Mouse (Mus musculus) left cerebral cortex, postnatal 36 days (tissue): ENCODE data around the gene Ferd3l. TPM values are rescaled to one million over a fixed set of nuclear protein-coding genes. Genes with fewer than 3 reads are reported as not detected.

ENCODE experiments used
- DNase-seq, 2 experiments: peaks; one replicate each; pipeline ENCODE4 v3.0.0; 2021 to 2022; ENCODE audit warnings: low spot score in 2 of 2, mixed read lengths in 1 of 2
- intact Hi-C: fragments of 180-260 bp; cut with DNase I; formaldehyde crosslinking; loops from one replicate; pipeline ENCODE4 v1.15.1; 2025
- total RNA-seq, 2 experiments: library from RNA; stranded (reverse); gene quantifications; 2 replicates each; pipeline ENCODE4 v1.2.3; 2021

The Ferd3l gene
- total RNA-seq, 2 experiments from 2014 or later = not detected

DNA sequence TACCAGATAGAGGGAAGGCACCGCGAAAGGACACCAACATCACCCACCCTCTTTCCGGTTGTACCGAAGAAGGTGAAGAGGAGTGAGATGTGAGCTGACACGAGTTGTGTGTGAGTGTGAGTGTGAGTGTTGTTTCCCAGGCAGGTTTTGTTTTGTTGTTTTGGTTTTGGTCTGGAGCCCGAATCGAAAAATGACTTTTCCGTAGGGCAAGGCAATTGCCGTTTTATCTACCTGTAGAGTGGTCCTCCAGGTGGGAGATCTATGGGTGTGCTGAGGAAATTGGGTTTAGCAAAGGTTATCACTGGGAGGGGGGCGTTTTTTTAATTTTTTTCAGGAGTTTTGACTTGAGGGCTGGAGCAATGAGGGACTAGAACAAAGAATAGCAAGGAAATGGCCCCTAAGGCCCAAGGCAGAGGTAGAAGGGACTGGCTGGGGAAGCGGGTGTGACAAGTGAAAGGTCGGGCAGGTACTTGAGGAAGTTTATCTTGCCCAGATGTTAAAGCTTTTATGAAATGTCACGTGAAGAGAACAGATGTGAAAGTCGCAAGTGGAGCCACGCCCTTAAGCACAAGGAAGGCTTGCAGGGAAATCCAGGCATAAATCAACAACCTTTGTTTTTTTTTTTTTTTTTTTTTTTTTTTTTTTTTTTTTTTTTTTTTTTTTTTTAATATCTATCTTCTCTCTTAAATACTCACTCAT lies 35.6 kb downstream of the Ferd3l start:
- intact Hi-C loops = no loop called here

DNA sequence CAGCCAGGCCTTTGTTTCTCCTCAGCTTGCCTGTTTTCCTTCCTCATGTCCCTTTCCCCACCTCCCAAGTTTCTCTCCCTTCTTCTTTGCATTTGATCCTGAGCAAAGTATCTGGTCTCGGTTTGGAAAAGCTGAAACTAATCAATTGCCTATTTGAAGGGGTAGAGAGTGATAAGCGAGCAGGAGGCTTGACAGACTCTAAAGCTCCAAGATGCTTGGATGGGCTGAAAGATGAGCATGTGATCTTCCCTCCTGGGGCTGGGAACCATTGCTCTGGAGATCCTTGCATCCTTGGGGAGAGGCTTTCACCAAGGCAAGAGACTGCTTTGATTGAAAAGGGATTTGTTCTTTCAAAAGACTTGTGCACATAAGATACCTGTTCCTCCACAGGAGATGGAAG lies 36.2 kb downstream of the Ferd3l start:
- intact Hi-C loops = no loop called here
- DNase-seq = no peak

More for the DNA sequence above, 35.6 kb downstream of the Ferd3l start:
- no peak for DNase-seq

DNA sequence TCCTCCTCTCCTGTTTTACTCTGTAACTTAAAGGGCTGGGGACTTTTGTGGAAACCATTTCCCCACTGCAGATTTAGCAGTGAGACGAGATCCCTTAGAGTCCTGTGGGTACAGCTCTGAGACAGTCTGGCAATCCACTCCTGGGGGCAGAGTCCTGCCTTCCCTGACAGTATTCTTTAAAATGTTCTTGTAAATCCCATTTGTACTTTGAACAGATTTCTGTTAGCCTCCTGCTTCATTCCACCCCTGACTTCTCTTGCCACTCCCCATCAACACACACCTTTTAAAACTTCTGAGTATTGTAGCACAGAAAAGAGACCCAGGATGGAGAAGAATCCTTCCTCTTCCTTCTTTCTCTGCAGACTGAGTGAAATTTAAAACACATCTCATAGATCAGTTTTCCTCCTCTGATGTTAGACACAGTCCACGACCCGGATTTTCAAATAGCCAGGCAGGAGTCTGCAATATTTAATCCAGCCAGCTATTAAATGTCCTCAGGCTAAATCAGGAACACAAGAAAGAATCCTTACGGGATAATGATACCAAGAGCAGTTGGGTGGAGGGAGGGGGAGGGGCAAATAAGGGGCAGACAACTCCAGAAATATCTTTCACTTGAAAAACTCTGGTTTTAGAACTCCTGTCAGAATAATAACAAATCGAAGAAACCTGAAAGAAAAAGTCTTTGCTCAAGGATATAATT lies 37.6 kb downstream of the Ferd3l start:
- intact Hi-C loops = no loop called here
- DNase-seq = no peak

DNA sequence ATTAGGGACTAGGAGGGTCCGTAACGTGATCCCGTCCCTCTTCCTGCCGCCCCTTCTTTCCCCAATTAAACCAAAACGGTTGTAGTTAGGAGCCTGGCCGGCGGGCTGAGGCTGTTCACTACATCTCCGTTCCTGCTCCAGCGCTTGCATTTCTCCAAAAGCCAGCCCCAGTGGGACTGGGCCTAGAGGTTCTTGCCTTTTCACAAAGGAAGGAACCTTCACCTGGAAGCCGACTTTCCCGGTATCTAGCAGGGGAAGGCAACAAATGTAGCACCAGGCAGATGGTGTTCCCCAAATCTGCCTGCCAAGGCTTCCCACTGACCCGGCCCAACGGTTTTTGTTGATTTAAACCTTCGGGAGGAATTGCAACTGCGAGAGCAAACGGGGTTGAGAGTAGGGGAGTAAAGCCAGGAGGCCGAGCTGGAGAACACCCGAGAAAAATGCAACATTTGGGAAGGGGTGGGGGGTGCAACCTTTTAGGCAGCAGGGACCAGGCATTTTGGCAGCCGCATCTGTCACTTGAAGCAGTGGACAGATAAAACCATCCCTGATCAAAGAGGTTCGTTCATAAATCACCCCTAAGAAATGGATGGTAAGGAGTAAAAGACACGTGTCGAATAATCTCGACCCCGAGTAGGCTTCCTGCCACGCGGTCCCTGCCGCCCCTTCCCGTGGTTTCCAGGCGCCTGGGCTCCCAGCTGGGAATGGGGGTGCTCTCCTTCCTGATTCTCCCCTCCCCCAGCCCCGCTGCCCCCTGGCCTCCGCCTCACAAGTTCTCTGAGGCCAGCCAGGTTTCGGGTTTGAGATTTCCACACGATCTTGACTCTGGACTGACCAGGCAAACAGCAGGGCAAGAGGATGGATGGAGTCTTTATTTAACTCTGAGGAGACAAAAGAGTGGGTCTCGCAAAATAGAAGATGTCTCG lies 38.5 kb downstream of the Ferd3l start:
- peak; percentile 18 to 24 for DNase-seq
- intact Hi-C loops = no loop called here

DNA sequence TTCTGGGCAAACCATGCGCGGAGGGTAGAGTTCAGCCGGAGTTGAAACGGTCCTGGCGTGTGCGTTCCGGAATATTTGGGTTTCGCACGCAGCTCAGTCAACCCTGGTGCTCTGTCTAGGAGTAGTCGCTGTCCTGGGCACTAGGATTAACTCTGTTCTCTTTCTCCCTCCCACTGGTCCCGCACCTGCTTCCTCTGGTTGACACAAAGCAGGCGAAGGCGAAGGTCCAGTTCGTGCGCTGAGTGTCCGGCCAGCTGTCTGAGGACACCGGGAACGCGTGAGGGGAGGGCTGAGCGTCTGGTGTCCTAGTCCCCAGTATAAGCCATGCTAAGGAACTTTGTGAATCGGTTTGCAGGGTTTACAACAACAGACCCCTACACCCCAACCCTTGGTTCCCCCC lies 39.3 kb downstream of the Ferd3l start:
- DNase-seq = peak; percentile 7 to 8
- intact Hi-C loops = no loop called here

DNA sequence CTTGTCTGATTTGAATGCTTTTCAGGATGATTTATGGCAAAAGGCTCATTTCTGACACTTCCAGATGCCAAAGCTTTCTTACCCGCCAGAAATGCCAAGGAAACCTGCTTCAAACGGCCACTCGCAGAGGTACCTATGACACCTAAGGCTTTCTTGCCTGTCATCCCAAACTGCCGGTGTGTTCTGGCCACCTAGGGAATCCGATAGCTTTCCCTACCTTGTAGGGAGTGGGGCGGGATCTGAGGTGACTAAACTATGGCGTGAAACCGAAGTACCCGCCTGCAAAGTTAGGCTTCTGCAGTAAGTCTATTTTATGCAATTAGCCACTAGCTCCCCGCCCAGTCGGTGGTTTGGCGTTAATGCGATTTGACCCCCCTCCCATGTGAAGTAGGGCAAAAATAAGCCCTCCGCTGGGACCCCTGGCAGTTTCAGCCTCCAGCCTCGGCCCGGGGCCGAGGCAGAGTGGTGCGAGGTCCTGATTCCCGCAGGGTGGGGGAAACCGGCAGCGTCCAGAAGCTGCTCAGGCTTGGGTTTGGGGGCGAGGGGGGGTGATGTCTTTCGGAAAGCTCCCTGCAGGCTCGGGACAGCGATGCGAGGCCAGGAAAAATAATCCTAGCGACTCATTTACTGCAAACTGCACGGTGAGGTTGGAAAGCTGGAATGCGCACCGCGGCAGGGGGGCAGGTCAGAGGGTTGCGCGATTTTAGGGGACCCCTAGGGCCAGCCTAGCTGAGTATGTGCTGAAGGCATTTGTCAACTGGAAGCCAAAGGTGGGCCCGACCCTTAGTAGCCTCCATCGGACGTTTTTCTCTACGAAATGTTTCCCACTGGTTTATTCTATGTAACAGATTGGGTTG lies 40.0 kb downstream of the Ferd3l start:
- peak in 1 of 2 experiments; percentile 8 for DNase-seq
- intact Hi-C loops = no loop called here

DNA sequence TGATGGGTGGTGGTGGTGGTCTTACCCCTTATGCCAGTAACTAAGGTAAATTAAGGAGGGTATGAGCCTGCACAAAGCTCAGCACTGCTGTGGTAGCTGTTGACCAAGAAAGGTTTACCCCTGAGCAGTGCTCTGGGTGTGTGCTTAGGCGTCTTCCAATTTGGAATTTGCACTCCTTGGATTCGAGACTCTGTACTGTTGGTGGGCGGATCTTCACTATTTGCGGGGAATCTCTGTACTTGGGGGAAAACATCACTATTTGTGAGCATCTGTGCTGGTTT lies 40.6 kb downstream of the Ferd3l start:
- intact Hi-C loops = no loop called here
- DNase-seq = no peak

Other genes with a start within 250 kb of the Ferd3l start
- under 1 TPM; 0.72 to 0.76 TPM for gene Twist1, start 29.2 kb downstream of the Ferd3l start, total RNA-seq